ENCODE assay signal across 28 mouse cellular contexts in genomic region chr13:42306870-42307800, GRCm38 (mm10). TPM values are rescaled to one million over a fixed set of nuclear protein-coding genes. Genes with fewer than 3 reads are reported as not detected.
A peak's percentile ranks its signal among the peaks of the same experiment; 100 is the strongest.
DNase-seq lines count a peak whose midpoint lies in the region; ATAC-seq and TF ChIP-seq lines count a peak whose summit lies in the region.
"Had no signal": no experiment of that assay in that cellular context is flagged by ENCODE, and none has a peak within 500 bp of the region (broad histone marks: within the 10 kb centered on the region; RNA-seq: fewer than 3 reads in every experiment).

No protein-coding gene starts in this region.

- no peak overlapping the region for H3K4me3 ChIP-seq in embryonic facial prominence, embryonic 13.5 days
- no peak overlapping the region for H3K4me3 ChIP-seq in embryonic facial prominence, embryonic 10.5 days
- no peak overlapping the region for H3K4me3 ChIP-seq in kidney, adult 2 months (ENCODE audit: insufficient read depth, low read depth, low read length)
- H3K4me3 ChIP-seq in embryonic fibroblast, embryonic 13.5 days (ENCODE audit: insufficient read depth, low read length) = no peak overlapping the region
- H3K4me3 ChIP-seq in liver, embryonic 12.5 days = no peak overlapping the region
- H3K4me3 ChIP-seq: forebrain, embryonic 10.5 days; forebrain, embryonic 15.5 days; heart, embryonic 13.5 days; hindbrain, embryonic 10.5 days; hindbrain, embryonic 15.5 days; limb, embryonic 10.5 days; limb, embryonic 15.5 days; midbrain, embryonic 10.5 days had no signal

- no peak overlapping the region for H3K4me2 ChIP-seq in embryonic facial prominence, embryonic 13.5 days
- no peak overlapping the region for H3K4me2 ChIP-seq in liver, embryonic 12.5 days
- H3K4me2 ChIP-seq: forebrain, embryonic 15.5 days; heart, embryonic 13.5 days; hindbrain, embryonic 15.5 days; limb, embryonic 15.5 days had no signal

- H3K36me3 ChIP-seq in embryonic facial prominence, embryonic 13.5 days = no peaks in the 10 kb centered on the region
- no peaks in the 10 kb centered on the region for H3K36me3 ChIP-seq in embryonic facial prominence, embryonic 10.5 days (replicated peaks)
- no peaks in the 10 kb centered on the region for H3K36me3 ChIP-seq in kidney, adult 2 months (ENCODE audit: control insufficient read depth, insufficient read depth, low read length)
- no peaks in the 10 kb centered on the region for H3K36me3 ChIP-seq in liver, embryonic 12.5 days
- H3K36me3 ChIP-seq: forebrain, embryonic 10.5 days; forebrain, embryonic 15.5 days; hindbrain, embryonic 10.5 days; hindbrain, embryonic 15.5 days; limb, embryonic 10.5 days; limb, embryonic 15.5 days; midbrain, embryonic 10.5 days had no signal

- H3K9ac ChIP-seq in embryonic facial prominence, embryonic 13.5 days = no peak overlapping the region
- no peak overlapping the region for H3K9ac ChIP-seq in liver, embryonic 12.5 days
- H3K9ac ChIP-seq: forebrain, embryonic 15.5 days; heart, embryonic 13.5 days; hindbrain, embryonic 15.5 days; limb, embryonic 15.5 days; liver, embryonic 14.5 days had no signal

- H3K27ac ChIP-seq in embryonic facial prominence, embryonic 13.5 days = peak overlapping the region; percentile 45; the same call in 1 of the 2 replicates
- H3K27ac ChIP-seq in embryonic facial prominence, embryonic 10.5 days (replicated peaks) = no peak overlapping the region
- H3K27ac ChIP-seq in kidney, adult 2 months (ENCODE audit: insufficient read depth, low read depth, low read length) = no peak overlapping the region
- H3K27ac ChIP-seq in embryonic fibroblast, embryonic 13.5 days (ENCODE audit: insufficient read depth, low read length) = peak overlapping the region; percentile 53
- no peak overlapping the region for H3K27ac ChIP-seq in liver, embryonic 12.5 days
- H3K27ac ChIP-seq: forebrain, embryonic 10.5 days; forebrain, embryonic 15.5 days; heart, embryonic 13.5 days; hindbrain, embryonic 10.5 days; hindbrain, embryonic 15.5 days; limb, embryonic 10.5 days; limb, embryonic 15.5 days; liver, embryonic 14.5 days; midbrain, embryonic 10.5 days had no signal

- DNase-seq in embryonic facial prominence, embryonic 10.5 days (ENCODE audit: low spot score) = no peak
- peak; percentile 28 for DNase-seq in kidney, adult 2 months
- no peak for DNase-seq in kidney, postnatal 25 days
- DNase-seq in Muller cell, postnatal 12 days (ENCODE audit: inconsistent ontology term) = peak; percentile 31
- no peak for DNase-seq in left cerebral cortex, postnatal 14 days (ENCODE audit: low spot score in 2 of 2)
- DNase-seq: B cell, adult 2 months; cerebellum, adult 8-10 months; embryo, embryonic 11 days; heart, postnatal 10 days; kidney, postnatal 14 days; lung, adult 2 months; lung, postnatal 14 days; right cerebral cortex, postnatal 14 days; thymus, postnatal 4 days had no signal

- intact Hi-C loops in left cerebral cortex, postnatal 14 days (cut with DNase I) = no loop called here

- TF ChIP-seq CTCF in kidney, adult 2 months (conservative IDR thresholded peaks at IDR 0.05; ENCODE audit: insufficient read depth, insufficient read length, low read depth, low read length) = no peak
- TF ChIP-seq CTCF in embryonic fibroblast, embryonic 13.5 days (IDR thresholded peaks at IDR 0.05; ENCODE audit: borderline replicate concordance, insufficient read depth, low read length) = no peak

- 51% methylated on average over 14 of the region's 14 CpGs for WGBS in embryonic facial prominence, embryonic 13.5 days
- WGBS in embryonic facial prominence, embryonic 10.5 days = 74% methylated on average over 14 of the region's 14 CpGs
- 75% methylated on average over 14 of the region's 14 CpGs for WGBS in kidney, adult 2 months
- WGBS in liver, embryonic 12.5 days (ENCODE audit: insufficient replicate concordance) = 59% methylated on average over 14 of the region's 14 CpGs

- no peak for ATAC-seq in embryonic facial prominence, embryonic 13.5 days (ENCODE audit: insufficient number of reproducible peaks, insufficient read depth, low FRiP score, low TSS enrichment, low read depth)
- no peak for ATAC-seq in liver, embryonic 12.5 days
- ATAC-seq: forebrain, embryonic 15.5 days; inflammation-experienced regulatory T-cells, adult 6 months had no signal

- no peak for TF ChIP-seq POLR2A in kidney, adult 2 months (IDR thresholded peaks at IDR 0.05; ENCODE audit: low read depth, low read length)
- no peak for TF ChIP-seq POLR2A in embryonic fibroblast, embryonic 13.5 days (IDR thresholded peaks at IDR 0.05; ENCODE audit: low read depth, low read length)

- peaks cover 34% of the 10 kb centered on the region for H3K4me1 ChIP-seq in embryonic facial prominence, embryonic 13.5 days
- H3K4me1 ChIP-seq in embryonic facial prominence, embryonic 10.5 days = peaks cover 37% of the 10 kb centered on the region
- H3K4me1 ChIP-seq in kidney, adult 2 months (ENCODE audit: control insufficient read depth, insufficient read depth, low read length) = no peaks in the 10 kb centered on the region
- H3K4me1 ChIP-seq in embryonic fibroblast, embryonic 13.5 days (ENCODE audit: control insufficient read depth, insufficient read depth, low read length) = peaks cover 2% of the 10 kb centered on the region; the same call in 1 of the 2 replicates
- no peaks in the 10 kb centered on the region; the same call in 1 of the 2 replicates for H3K4me1 ChIP-seq in liver, embryonic 12.5 days

- no peaks in the 10 kb centered on the region for H3K9me3 ChIP-seq in embryonic facial prominence, embryonic 13.5 days
- no peaks in the 10 kb centered on the region for H3K9me3 ChIP-seq in embryonic facial prominence, embryonic 10.5 days
- H3K9me3 ChIP-seq in liver, embryonic 12.5 days (replicated peaks) = no peaks in the 10 kb centered on the region
- H3K9me3 ChIP-seq: forebrain, embryonic 10.5 days; forebrain, embryonic 15.5 days; heart, embryonic 13.5 days; hindbrain, embryonic 10.5 days; hindbrain, embryonic 15.5 days; limb, embryonic 10.5 days; limb, embryonic 15.5 days; midbrain, embryonic 10.5 days had no signal

- H3K27me3 ChIP-seq in embryonic facial prominence, embryonic 13.5 days = peaks cover 33% of the 10 kb centered on the region
- H3K27me3 ChIP-seq in embryonic facial prominence, embryonic 10.5 days (replicated peaks; ENCODE audit: low read depth, poor library complexity, severe bottlenecking) = peaks cover 38% of the 10 kb centered on the region
- no peaks in the 10 kb centered on the region for H3K27me3 ChIP-seq in kidney, adult 2 months (replicated peaks; ENCODE audit: control insufficient read depth, insufficient read depth, low read length)
- peaks cover 47% of the 10 kb centered on the region for H3K27me3 ChIP-seq in liver, embryonic 12.5 days (replicated peaks)
- H3K27me3 ChIP-seq: heart, embryonic 13.5 days had no signal

RNA-seq across cellular contexts. Expression of gene Edn1, which starts 5.9 kb away (rescaled TPM):
- polyA plus RNA-seq in embryonic facial prominence, embryonic 13.5 days (2015; fragmentation: Nextera tagmentation; extraction: Ambion mirVana) = 3.6 TPM in 2 replicates
- polyA plus RNA-seq in embryonic facial prominence, embryonic 10.5 days (2016; fragmentation: Nextera tagmentation; extraction: Ambion mirVana) = 1.7 and 1.9 TPM in 2 replicates
- 1.5 and 1.9 TPM in 2 replicates for polyA plus RNA-seq in kidney, adult 2 months (2012; rRNA removed)
- polyA plus RNA-seq in embryonic fibroblast, embryonic 13.5 days (2011; ENCODE audit: insufficient read length, low read depth, missing spikeins) = 3.3 and 4.4 TPM in 2 replicates
- polyA plus RNA-seq in liver, embryonic 12.5 days (2016; fragmentation: Nextera tagmentation; extraction: Ambion mirVana) = 0.67 and 0.84 TPM in 2 replicates
- 1 to 10 TPM; 4.0 to 4.2 TPM for total RNA-seq in left cerebral cortex, postnatal 14 days (2021)
- total RNA-seq: megakaryocyte progenitor cell, adult 5-6 weeks had no signal
- polyA plus RNA-seq: inflammation-experienced regulatory T-cells, adult 6 months had no signal

Comparison
In these comparisons a context has a peak if more than half of its experiments do, and no peak if none do; other contexts are left out.
1. H3K27ac ChIP-seq: peak in embryonic facial prominence, embryonic 13.5 days (single experiment) and embryonic fibroblast, embryonic 13.5 days (single experiment); none in embryonic facial prominence, embryonic 10.5 days (single experiment), kidney, adult 2 months (single experiment) and liver, embryonic 12.5 days (single experiment).
2. DNase-seq: peak in kidney, adult 2 months (single experiment) and Muller cell, postnatal 12 days (single experiment); none in embryonic facial prominence, embryonic 10.5 days (single experiment), kidney, postnatal 25 days (0 of 2) and left cerebral cortex, postnatal 14 days (0 of 2).